Mouse (Mus musculus): ENCODE data around the gene Raph1.

GRCm38 (mm10) chr1:60539272-60539671, 27.6 kb downstream of the Raph1 start:
- TF ChIP-seq EP300 (IDR thresholded peaks at IDR 0.05; ENCODE audit: insufficient read depth, low read depth, low read length), result no peak
- no peak for TF ChIP-seq CTCF (IDR thresholded peaks at IDR 0.05)
